Mouse (Mus musculus) stomach, embryonic 14.5 days (tissue): Measurements from ENCODE around the gene Gan. TPM values are rescaled to one million over a fixed set of nuclear protein-coding genes. Genes with fewer than 3 reads are reported as not detected.

ENCODE experiments used
- ATAC-seq: fragments of 200-750 bp; cut with Nextera tagmentation; 2 replicates; pipeline ENCODE4 v1.8.0; 2017; ENCODE audit warnings: low read depth, moderate TSS enrichment; ENCODE audit not compliant: insufficient number of reproducible peaks, insufficient read depth, low FRiP score
- H3K27ac ChIP-seq: fragments of 300-500 bp; sonication (generic); 2 replicates; pipeline ENCODE4 v1.5.1; 2014; ENCODE audit warnings: mild to moderate bottlenecking, low read length, moderate library complexity, mixed read lengths
- H3K27me3 ChIP-seq: fragments of 300-500 bp; sonication (generic); 2 replicates; pipeline ENCODE4 v1.6.1; 2014; ENCODE audit warnings: low read length, control low read depth, mixed read lengths; ENCODE audit not compliant: control insufficient read depth, insufficient read depth
- H3K36me3 ChIP-seq: fragments of 300-500 bp; sonication (generic); 2 replicates; pipeline ENCODE4 v1.6.1; 2014; ENCODE audit warnings: mild to moderate bottlenecking, control low read depth, low read length, moderate library complexity, mixed read lengths; ENCODE audit not compliant: control insufficient read depth, insufficient read depth
- H3K4me1 ChIP-seq: fragments of 300-500 bp; sonication (generic); 2 replicates; pipeline ENCODE4 v1.6.1; 2014; ENCODE audit warnings: low read length, control low read depth, mixed read lengths; ENCODE audit not compliant: control insufficient read depth, insufficient read depth
- H3K4me2 ChIP-seq: fragments of 300-500 bp; sonication (generic); replicated peaks from 2 replicates; pipeline ENCODE4 v1.6.1; 2014; ENCODE audit warnings: low read depth, low read length, control low read depth
- H3K4me3 ChIP-seq: fragments of 300-500 bp; sonication (generic); 2 replicates; pipeline ENCODE4 v1.5.1; 2014; ENCODE audit warnings: low read depth, low read length, control low read depth
- H3K9ac ChIP-seq: fragments of 300-500 bp; sonication (generic); replicated peaks from 2 replicates; pipeline ENCODE4 v1.6.1; 2014; ENCODE audit warnings: low read depth, mild to moderate bottlenecking, control low read depth, low read length, moderate library complexity, mixed read lengths
- H3K9me3 ChIP-seq: fragments of 300-500 bp; sonication (generic); 2 replicates; pipeline ENCODE4 v1.6.1; 2016; ENCODE audit warnings: low read depth, low read length, control low read depth; ENCODE audit not compliant: control insufficient read depth
- WGBS: fragments of 180-500 bp; shearing (Covaris S2); extraction: QIAGEN DNeasy Blood & Tissue Kit; methylation state at CpG from one replicate; pipeline ENCODE4 v1.1.7; 2014; 5-methylcytosine and 5-hydroxymethylcytosine counted together
- polyA plus RNA-seq: library from polyadenylated mRNA; unstranded; fragments of >200 nt; fragmentation: Nextera tagmentation; extraction: Ambion mirVana; gene quantifications from 2 replicates; pipeline ENCODE4 v1.2.1, GENCODE M21; 2014

The Gan gene
- polyA plus RNA-seq, 1 experiment from 2014 or later, result 4.2 TPM

DNA sequence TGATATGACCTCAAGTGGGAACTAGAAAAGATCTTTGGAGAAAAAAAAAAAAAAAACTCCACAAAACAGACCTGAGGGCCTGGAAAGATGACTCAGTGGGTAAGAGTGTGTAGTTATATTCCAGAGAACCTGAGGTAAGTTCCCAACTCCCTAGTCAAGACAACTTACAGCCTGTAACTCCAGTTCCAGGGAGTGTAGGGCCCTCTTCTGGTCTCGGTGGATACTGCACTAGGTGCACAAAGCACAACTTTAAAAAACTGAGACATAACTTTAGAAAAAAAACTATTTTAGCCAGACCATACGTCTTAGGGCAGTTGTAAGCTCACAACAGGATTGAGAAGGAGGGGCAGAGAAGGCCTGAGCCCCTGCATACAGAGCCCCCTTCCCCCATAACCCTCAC, 20.1 kb downstream of the Gan start:
- WGBS, result 88% methylated on average over 2 of the region's 2 CpGs
- no peak overlapping the region for H3K9ac ChIP-seq
- H3K4me2 ChIP-seq, result no peak overlapping the region
- no peaks in the 10 kb centered on the region; the same call in 1 of the 2 replicates for H3K36me3 ChIP-seq
- no peaks in the 10 kb centered on the region for H3K4me1 ChIP-seq
- H3K9me3 ChIP-seq, result no peaks in the 10 kb centered on the region
- no peak overlapping the region for H3K4me3 ChIP-seq
- H3K27ac ChIP-seq, result no peak overlapping the region
- no peaks in the 10 kb centered on the region for H3K27me3 ChIP-seq
- ATAC-seq, result no peak

DNA sequence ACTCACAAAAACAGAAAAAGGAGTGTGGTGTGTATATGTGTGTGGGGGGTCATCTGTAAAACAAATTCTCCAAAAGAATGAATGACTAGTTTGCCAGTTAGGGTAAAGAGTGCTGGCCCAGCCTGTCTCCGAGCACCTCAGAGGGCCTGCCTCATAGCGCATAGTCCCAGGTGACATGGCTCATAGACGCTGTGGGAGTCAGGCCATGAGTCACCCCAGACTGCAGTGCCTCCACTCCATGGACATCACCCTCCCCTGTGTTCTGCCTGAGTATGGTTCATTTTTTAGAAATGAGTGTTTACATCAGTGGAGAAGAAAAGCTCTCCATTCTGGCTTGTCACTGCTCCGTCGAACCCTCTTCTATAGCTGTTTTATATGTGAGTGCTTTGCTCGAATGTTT, 20.7 kb downstream of the Gan start:
- Histone ChIP-seq H3K4me2 (no peak overlapping the region), H3K9me3 (no peaks in the 10 kb centered on the region), H3K27ac (no peak overlapping the region), H3K27me3 (no peaks in the 10 kb centered on the region), H3K4me1 (no peaks in the 10 kb centered on the region), H3K4me3 (no peak overlapping the region), H3K36me3 (peaks cover 3% of the 10 kb centered on the region), H3K9ac (no peak overlapping the region)
- no peak for ATAC-seq
- 69% methylated on average over 6 of the region's 6 CpGs for WGBS

- no peak overlapping the region for H3K9ac ChIP-seq
- H3K4me1 ChIP-seq, result no peaks in the 10 kb centered on the region
- no peak overlapping the region for H3K27ac ChIP-seq
- 97% methylated on average over 4 of the region's 4 CpGs for WGBS
- H3K4me2 ChIP-seq, result no peak overlapping the region
- no peaks in the 10 kb centered on the region for H3K27me3 ChIP-seq
- H3K4me3 ChIP-seq, result no peak overlapping the region
- no peak for ATAC-seq
- peaks cover 28% of the 10 kb centered on the region for H3K36me3 ChIP-seq
- H3K9me3 ChIP-seq, result no peaks in the 10 kb centered on the region
These were observed 24.8 kb downstream of the Gan start for GRCm38 (mm10) chr8:117182746-117183145.

DNA sequence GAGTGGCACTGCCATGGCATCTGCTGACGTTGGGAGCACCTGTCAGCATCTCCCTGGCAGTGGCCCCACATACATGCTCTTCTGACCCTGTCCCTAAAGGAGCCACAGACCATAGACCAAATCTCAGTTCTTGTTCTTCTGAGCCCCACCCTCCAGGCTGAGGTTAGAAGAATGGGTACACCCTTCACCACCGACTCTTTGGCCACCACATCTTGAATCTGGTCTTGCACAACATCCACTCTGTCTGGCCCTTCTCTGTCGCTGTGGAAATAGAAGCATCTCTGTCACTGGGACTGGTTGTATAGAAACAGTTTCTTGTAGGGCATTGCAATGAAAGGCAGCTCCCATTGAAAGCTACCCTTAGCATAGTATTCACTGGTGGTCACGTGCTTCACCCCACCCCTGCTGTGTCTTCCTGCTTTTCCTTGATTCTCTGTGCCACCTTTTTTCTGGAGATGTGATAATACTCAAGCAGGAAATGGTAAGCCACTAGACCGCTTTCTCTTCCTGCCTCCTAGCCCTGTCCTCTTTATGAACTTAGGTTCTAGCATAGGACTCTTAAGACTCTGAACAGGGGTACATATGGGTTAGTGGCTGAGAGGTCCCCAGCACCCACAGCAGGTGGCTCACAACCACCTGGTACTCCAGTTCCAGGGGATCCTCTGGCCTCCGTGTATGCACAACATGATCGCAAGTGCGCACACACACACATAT, 25.9 kb downstream of the Gan start:
- H3K4me1 ChIP-seq, result no peaks in the 10 kb centered on the region
- no peak overlapping the region for H3K9ac ChIP-seq
- no peaks in the 10 kb centered on the region for H3K9me3 ChIP-seq
- 89% methylated on average over 8 of the region's 8 CpGs for WGBS
- H3K4me2 ChIP-seq, result no peak overlapping the region
- H3K4me3 ChIP-seq, result no peak overlapping the region
- H3K36me3 ChIP-seq, result peaks cover 29% of the 10 kb centered on the region
- H3K27me3 ChIP-seq, result no peaks in the 10 kb centered on the region
- ATAC-seq, result no peak
- no peak overlapping the region for H3K27ac ChIP-seq

DNA sequence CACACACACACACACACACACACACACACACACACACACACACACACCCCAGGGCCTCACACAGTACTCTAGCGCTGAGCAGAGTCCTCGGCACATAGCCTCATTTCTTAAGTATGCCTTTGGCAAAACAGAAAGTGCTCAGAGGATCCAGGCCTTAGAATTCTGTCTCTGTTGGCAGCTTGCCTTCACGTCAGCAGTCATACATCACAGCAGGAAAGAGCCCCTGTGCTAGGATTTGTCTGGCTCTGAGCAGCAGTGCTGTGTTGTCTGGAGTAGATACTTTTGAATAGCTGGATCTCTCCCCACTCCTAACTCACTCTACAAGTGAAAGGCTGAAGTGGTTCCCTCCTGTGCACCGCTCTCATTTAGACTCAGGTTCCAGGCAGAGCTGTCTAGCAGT, 36.4 kb downstream of the Gan start:
- no peaks in the 10 kb centered on the region for H3K9me3 ChIP-seq
- WGBS, result 47% methylated on average over 4 of the region's 4 CpGs

DNA sequence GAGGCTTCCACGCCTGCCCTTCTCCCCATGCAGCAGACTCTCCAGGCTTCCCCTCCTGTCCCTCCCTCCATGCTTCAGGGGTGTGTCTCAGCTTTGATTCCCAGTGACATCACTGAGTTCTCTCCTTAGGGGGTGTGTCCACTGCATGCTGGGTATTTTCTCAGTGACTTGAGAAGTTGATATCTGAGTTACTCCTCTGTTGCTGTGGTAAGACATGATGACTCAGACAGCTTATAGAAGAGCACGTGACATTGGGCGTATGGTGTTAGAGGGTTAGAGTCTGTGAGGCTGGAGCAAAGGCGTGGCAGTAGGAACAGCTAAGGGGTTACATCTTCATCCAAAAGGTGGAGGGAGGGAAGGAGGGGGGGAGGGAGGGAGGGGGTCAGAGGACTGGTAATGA, 38.7 kb downstream of the Gan start:
- H3K4me2 ChIP-seq, result no peak overlapping the region
- no peaks in the 10 kb centered on the region for H3K27me3 ChIP-seq
- no peak overlapping the region for H3K4me3 ChIP-seq
- H3K9ac ChIP-seq, result no peak overlapping the region
- no peak overlapping the region for H3K27ac ChIP-seq
- peaks cover 32% of the 10 kb centered on the region; the same call in 1 of the 2 replicates for H3K4me1 ChIP-seq
- H3K9me3 ChIP-seq, result no peaks in the 10 kb centered on the region
- H3K36me3 ChIP-seq, result peaks cover 22% of the 10 kb centered on the region
- WGBS, result 84% methylated on average over 4 of the region's 4 CpGs
- ATAC-seq, result no peak

More for the DNA sequence above, 36.4 kb downstream of the Gan start:
- peak; percentile 56; the same call in 1 of the 2 replicates for ATAC-seq
- Histone ChIP-seq H3K4me2 (no peak overlapping the region), H3K4me1 (peaks cover 12% of the 10 kb centered on the region; the same call in 1 of the 2 replicates), H3K4me3 (no peak overlapping the region), H3K9ac (no peak overlapping the region), H3K27me3 (no peaks in the 10 kb centered on the region), H3K36me3 (peaks cover 36% of the 10 kb centered on the region), H3K27ac (peak overlapping the region; percentile 76)

DNA sequence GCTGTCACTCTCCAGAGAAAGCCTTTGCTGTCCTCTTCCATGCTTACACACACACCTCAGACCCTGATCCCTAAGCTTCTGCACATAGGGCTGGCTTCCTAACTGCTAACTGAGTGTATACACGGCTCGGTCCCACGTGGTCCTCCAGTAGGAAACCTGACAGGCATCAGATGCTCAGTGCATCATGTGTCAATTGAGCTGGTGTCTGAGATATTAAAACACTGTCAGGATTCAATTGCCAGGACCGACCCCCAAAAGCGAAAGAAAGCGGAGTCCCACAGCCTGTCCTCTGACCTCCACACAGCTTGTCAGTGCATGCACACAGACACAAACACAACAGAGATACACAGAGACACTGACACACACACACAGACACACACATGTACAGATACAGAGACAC, 39.6 kb downstream of the Gan start:
- H3K4me3 ChIP-seq, result no peak overlapping the region
- no peak for ATAC-seq
- H3K9me3 ChIP-seq, result no peaks in the 10 kb centered on the region
- peak overlapping the region; percentile 90 for H3K27ac ChIP-seq
- no peak overlapping the region for H3K4me2 ChIP-seq
- H3K9ac ChIP-seq, result no peak overlapping the region
- peaks cover 32% of the 10 kb centered on the region; the same call in 1 of the 2 replicates for H3K4me1 ChIP-seq
- no peaks in the 10 kb centered on the region for H3K27me3 ChIP-seq
- peaks cover 22% of the 10 kb centered on the region for H3K36me3 ChIP-seq
- WGBS, result 81% methylated on average over 6 of the region's 6 CpGs

- no peak overlapping the region for H3K4me3 ChIP-seq
- peaks cover 22% of the 10 kb centered on the region for H3K36me3 ChIP-seq
- 23% methylated on average over 20 of the region's 20 CpGs for WGBS
- H3K9me3 ChIP-seq, result no peaks in the 10 kb centered on the region
- H3K27me3 ChIP-seq, result no peaks in the 10 kb centered on the region
- peak; percentile 76; the same call in 1 of the 2 replicates for ATAC-seq
- H3K9ac ChIP-seq, result no peak overlapping the region
- peaks cover 32% of the 10 kb centered on the region; the same call in 1 of the 2 replicates for H3K4me1 ChIP-seq
- peak overlapping the region; percentile 90 for H3K27ac ChIP-seq
- H3K4me2 ChIP-seq, result peak overlapping the region; percentile 20; the same call in 1 of the 2 replicates
These were observed 40.4 kb downstream of the Gan start for GRCm38 (mm10) chr8:117198141-117198935.
